Mouse (Mus musculus) myocyte (in vitro differentiated cells): ENCODE measurements around the gene C1qtnf6. TPM values are rescaled to one million over a fixed set of nuclear protein-coding genes. Genes with fewer than 3 reads are reported as not detected.

ENCODE experiments used
- H3K27me3 ChIP-seq: one replicate; pipeline ENCODE4 v1.6.1; 2011; ENCODE audit not compliant: control insufficient read depth, insufficient read depth, insufficient read length
- H3K36me3 ChIP-seq: one replicate; pipeline ENCODE4 v1.6.1; 2011; ENCODE audit not compliant: control insufficient read depth, insufficient read depth
- H3K4me2 ChIP-seq: one replicate; pipeline ENCODE4 v1.6.1; 2011; ENCODE audit warnings: low read depth, control low read depth
- H3K4me3 ChIP-seq: one replicate; pipeline ENCODE4 v1.5.1; 2011; ENCODE audit warnings: mild to moderate bottlenecking, control low read depth, moderate library complexity
- H3K79me2 ChIP-seq: one replicate; pipeline ENCODE4 v1.6.1; 2011; ENCODE audit not compliant: control insufficient read depth, insufficient read depth
- H3ac ChIP-seq: one replicate; pipeline ENCODE4 v1.6.1; 2011; ENCODE audit not compliant: control insufficient read depth, insufficient read length
- CEBPB ChIP-seq: IDR thresholded peaks from 2 replicates; pipeline ENCODE4 v1.6.1; 2011; ENCODE audit warnings: mild to moderate bottlenecking, moderate library complexity; ENCODE audit not compliant: poor library complexity, insufficient read depth, severe bottlenecking
- E2F4 ChIP-seq: IDR thresholded peaks from one replicate; pipeline ENCODE4 v1.6.1; 2011; ENCODE audit warnings: mild to moderate bottlenecking, control low read depth, moderate library complexity; ENCODE audit not compliant: insufficient read depth
- MAX ChIP-seq: IDR thresholded peaks from one replicate; pipeline ENCODE4 v1.6.1; 2011; ENCODE audit warnings: low read depth, mild to moderate bottlenecking, control low read depth
- MYOD1 ChIP-seq, 3 experiments: IDR thresholded peaks; one replicate each; pipeline ENCODE4 v1.6.1; 2011; ENCODE audit warnings: control low read depth in 2 of 3, low read depth in 2 of 3, mild to moderate bottlenecking in 2 of 3, moderate library complexity in 1 of 3; ENCODE audit not compliant: insufficient read length in 2 of 3, control insufficient read depth in 1 of 3
- MYOG ChIP-seq, 3 experiments: IDR thresholded peaks; one replicate each; pipeline ENCODE4 v1.6.1; 2011; ENCODE audit warnings: control low read depth in 2 of 3, low read depth in 2 of 3, mild to moderate bottlenecking in 2 of 3; ENCODE audit not compliant: insufficient read length in 2 of 3, control insufficient read depth in 1 of 3, insufficient read depth in 1 of 3
- POLR2A ChIP-seq: IDR thresholded peaks from one replicate; pipeline ENCODE4 v1.6.1; 2011; ENCODE audit warnings: low read depth, mild to moderate bottlenecking, control low read depth, moderate library complexity; ENCODE audit not compliant: insufficient read length
- POLR2AphosphoS2 ChIP-seq: IDR thresholded peaks from one replicate; pipeline ENCODE4 v1.6.1; 2011; ENCODE audit warnings: low read depth, control low read depth; ENCODE audit not compliant: insufficient read length
- REST ChIP-seq: IDR thresholded peaks from one replicate; pipeline ENCODE4 v1.6.1; 2011; ENCODE audit warnings: mild to moderate bottlenecking, control low read depth, moderate library complexity; ENCODE audit not compliant: insufficient read depth, insufficient read length
- SRF ChIP-seq: IDR thresholded peaks from one replicate; pipeline ENCODE4 v1.6.1; 2011; ENCODE audit warnings: low read depth; ENCODE audit not compliant: control insufficient read depth, insufficient read length
- TCF12 ChIP-seq: IDR thresholded peaks from one replicate; pipeline ENCODE4 v1.6.1; 2011; ENCODE audit warnings: mild to moderate bottlenecking, control low read depth; ENCODE audit not compliant: poor library complexity, insufficient read depth, severe bottlenecking
- TCF3 ChIP-seq: IDR thresholded peaks from one replicate; pipeline ENCODE4 v1.6.1; 2011; ENCODE audit warnings: low read depth, control low read depth; ENCODE audit not compliant: insufficient read length
- USF1 ChIP-seq: IDR thresholded peaks from one replicate; pipeline ENCODE4 v1.6.1; 2011; ENCODE audit warnings: low read depth, mild to moderate bottlenecking, control low read depth, moderate library complexity
- polyA plus RNA-seq: library from polyadenylated mRNA; unstranded; fragments of >200 nt; fragmentation: generic; extraction: Trizol; gene quantifications from one replicate; pipeline ENCODE4 v1.2.1, GENCODE M21; 2012; ENCODE audit warnings: missing spikeins

Gene C1qtnf6
- polyA plus RNA-seq, 1 experiment, result 66.2 TPM

GRCm38 (mm10) chr15:78481448-78482000 lies 49.7 kb downstream of the C1qtnf6 start:
- Histone ChIP-seq H3K4me3 (no peak overlapping the region), H3K4me2 (no peak overlapping the region), H3ac (no peak overlapping the region), H3K79me2 (no peaks in the 10 kb centered on the region), H3K36me3 (no peaks in the 10 kb centered on the region), H3K27me3 (peaks cover 27% of the 10 kb centered on the region)
- TF ChIP-seq POLR2AphosphoS2, result no peak
- TF ChIP-seq CEBPB, result no peak
- TF ChIP-seq MAX, result no peak
- no peak for TF ChIP-seq REST
- TF ChIP-seq E2F4, result no peak
- TF ChIP-seq TCF12, result no peak
- no peak for TF ChIP-seq POLR2A
- no peak for TF ChIP-seq SRF

GRCm38 (mm10) chr15:78480991-78481390 lies 50.2 kb downstream of the C1qtnf6 start:
- Histone ChIP-seq H3K4me2 (no peak overlapping the region), H3ac (no peak overlapping the region), H3K27me3 (peaks cover 29% of the 10 kb centered on the region), H3K4me3 (no peak overlapping the region), H3K36me3 (no peaks in the 10 kb centered on the region), H3K79me2 (no peaks in the 10 kb centered on the region)
- TF ChIP-seq POLR2A (no peak), REST (no peak), POLR2AphosphoS2 (no peak), MYOD1 (IDR thresholded peaks at IDR 0.05; ENCODE audit: control insufficient read depth in 1 of 3, insufficient read length in 2 of 3, low read depth in 2 of 3) (no peak)

DNA sequence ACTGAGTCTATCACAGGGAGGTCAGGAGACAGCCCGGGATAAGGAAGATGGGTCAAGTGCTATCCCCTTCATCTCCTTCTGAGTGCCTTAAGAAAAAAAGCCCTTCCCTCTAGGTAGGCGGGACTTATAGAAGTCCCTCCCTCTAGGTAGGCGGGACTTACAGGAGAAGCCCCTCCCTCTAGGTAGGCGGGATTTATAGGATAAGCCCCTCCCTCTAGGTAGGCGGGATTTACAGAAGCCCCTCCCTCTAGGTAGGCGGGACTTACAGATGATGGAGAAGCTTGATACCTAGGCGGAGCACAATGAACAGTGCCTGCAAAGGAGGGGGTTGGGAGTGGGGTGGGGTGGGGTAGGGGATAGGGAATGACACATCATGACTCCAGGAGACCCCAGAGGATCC lies 51.1 kb downstream of the C1qtnf6 start:
- Histone ChIP-seq H3K27me3 (peaks cover 28% of the 10 kb centered on the region), H3ac (no peak overlapping the region), H3K4me2 (no peak overlapping the region), H3K36me3 (no peaks in the 10 kb centered on the region), H3K79me2 (no peaks in the 10 kb centered on the region), H3K4me3 (no peak overlapping the region)
- TF ChIP-seq MYOD1 (IDR thresholded peaks at IDR 0.05; ENCODE audit: control insufficient read depth in 1 of 3, insufficient read length in 2 of 3, low read depth in 2 of 3) (no peak), TCF12 (no peak), MYOG (IDR thresholded peaks at IDR 0.05; ENCODE audit: control insufficient read depth in 1 of 3, insufficient read depth in 1 of 3, insufficient read length in 2 of 3, low read depth in 2 of 3) (no peak), USF1 (no peak), MAX (no peak), CEBPB (no peak), TCF3 (no peak), POLR2A (no peak), SRF (no peak), E2F4 (no peak), REST (no peak), POLR2AphosphoS2 (no peak)

- Histone ChIP-seq H3K36me3 (no peaks in the 10 kb centered on the region), H3K4me2 (peak overlapping the region; percentile 3), H3K27me3 (peaks cover 25% of the 10 kb centered on the region), H3ac (no peak overlapping the region), H3K79me2 (no peaks in the 10 kb centered on the region), H3K4me3 (no peak overlapping the region)
- TF ChIP-seq CEBPB (no peak), MYOD1 (IDR thresholded peaks at IDR 0.05; ENCODE audit: control insufficient read depth in 1 of 3, insufficient read length in 2 of 3, low read depth in 2 of 3) (peak; percentile 76 to 99 (median 96)), USF1 (no peak), MYOG (IDR thresholded peaks at IDR 0.05; ENCODE audit: control insufficient read depth in 1 of 3, insufficient read depth in 1 of 3, insufficient read length in 2 of 3, low read depth in 2 of 3) (peak; percentile 84 to 95 (median 86)), TCF3 (peak; percentile 59), SRF (no peak), REST (no peak), E2F4 (no peak), TCF12 (peak; percentile 75), POLR2AphosphoS2 (no peak), POLR2A (no peak), MAX (no peak)
Observed at GRCm38 (mm10) chr15:78479470-78479869, 51.7 kb downstream of the C1qtnf6 start.

- TF ChIP-seq MYOG (IDR thresholded peaks at IDR 0.05; ENCODE audit: control insufficient read depth in 1 of 3, insufficient read depth in 1 of 3, insufficient read length in 2 of 3, low read depth in 2 of 3), result no peak
- TF ChIP-seq SRF, result no peak
- TF ChIP-seq E2F4, result no peak
- no peak for TF ChIP-seq MYOD1 (IDR thresholded peaks at IDR 0.05; ENCODE audit: control insufficient read depth in 1 of 3, insufficient read length in 2 of 3, low read depth in 2 of 3)
- no peak for TF ChIP-seq TCF3
Observed at GRCm38 (mm10) chr15:78478073-78478472, 53.1 kb downstream of the C1qtnf6 start.

More at GRCm38 (mm10) chr15:78478073-78478472, 53.1 kb downstream of the C1qtnf6 start:
- no peak overlapping the region for H3K4me3 ChIP-seq
- no peak overlapping the region for H3ac ChIP-seq
- peaks cover 21% of the 10 kb centered on the region for H3K27me3 ChIP-seq
- H3K36me3 ChIP-seq, result no peaks in the 10 kb centered on the region
- no peak overlapping the region for H3K4me2 ChIP-seq
- no peaks in the 10 kb centered on the region for H3K79me2 ChIP-seq
